Mouse (Mus musculus) myocyte (in vitro differentiated cells): ENCODE results near the gene Tas1r3.

ENCODE experiments used
- CEBPB ChIP-seq: IDR thresholded peaks from 2 replicates; pipeline ENCODE4 v1.6.1; 2011; ENCODE audit warnings: mild to moderate bottlenecking, moderate library complexity; ENCODE audit not compliant: poor library complexity, insufficient read depth, severe bottlenecking
- E2F4 ChIP-seq: IDR thresholded peaks from one replicate; pipeline ENCODE4 v1.6.1; 2011; ENCODE audit warnings: mild to moderate bottlenecking, control low read depth, moderate library complexity; ENCODE audit not compliant: insufficient read depth
- MYOD1 ChIP-seq, 3 experiments: IDR thresholded peaks; one replicate each; pipeline ENCODE4 v1.6.1; 2011; ENCODE audit warnings: control low read depth in 2 of 3, low read depth in 2 of 3, mild to moderate bottlenecking in 2 of 3, moderate library complexity in 1 of 3; ENCODE audit not compliant: insufficient read length in 2 of 3, control insufficient read depth in 1 of 3
- POLR2A ChIP-seq: IDR thresholded peaks from one replicate; pipeline ENCODE4 v1.6.1; 2011; ENCODE audit warnings: low read depth, mild to moderate bottlenecking, control low read depth, moderate library complexity; ENCODE audit not compliant: insufficient read length
- POLR2AphosphoS2 ChIP-seq: IDR thresholded peaks from one replicate; pipeline ENCODE4 v1.6.1; 2011; ENCODE audit warnings: low read depth, control low read depth; ENCODE audit not compliant: insufficient read length
- REST ChIP-seq: IDR thresholded peaks from one replicate; pipeline ENCODE4 v1.6.1; 2011; ENCODE audit warnings: mild to moderate bottlenecking, control low read depth, moderate library complexity; ENCODE audit not compliant: insufficient read depth, insufficient read length
- SRF ChIP-seq: IDR thresholded peaks from one replicate; pipeline ENCODE4 v1.6.1; 2011; ENCODE audit warnings: low read depth; ENCODE audit not compliant: control insufficient read depth, insufficient read length
- TCF12 ChIP-seq: IDR thresholded peaks from one replicate; pipeline ENCODE4 v1.6.1; 2011; ENCODE audit warnings: mild to moderate bottlenecking, control low read depth; ENCODE audit not compliant: poor library complexity, insufficient read depth, severe bottlenecking
- TCF3 ChIP-seq: IDR thresholded peaks from one replicate; pipeline ENCODE4 v1.6.1; 2011; ENCODE audit warnings: low read depth, control low read depth; ENCODE audit not compliant: insufficient read length
- USF1 ChIP-seq: IDR thresholded peaks from one replicate; pipeline ENCODE4 v1.6.1; 2011; ENCODE audit warnings: low read depth, mild to moderate bottlenecking, control low read depth, moderate library complexity

GRCm38 (mm10) chr4:155892017-155892416 is 28.9 kb upstream of the Tas1r3 start:
- TF ChIP-seq E2F4 (no peak), POLR2AphosphoS2 (peak; percentile 84), POLR2A (peak; percentile 98), CEBPB (no peak), MYOD1 (IDR thresholded peaks at IDR 0.05; ENCODE audit: control insufficient read depth in 1 of 3, insufficient read length in 2 of 3, low read depth in 2 of 3) (peak in 1 of 3 experiments; percentile 37), USF1 (no peak), TCF12 (no peak), REST (no peak), TCF3 (no peak), SRF (no peak)
